Mouse (Mus musculus) CD4-positive, CD25-positive, alpha-beta regulatory T cell, adult 2 months (primary cell): ENCODE results near the gene Dst.
A peak's percentile ranks its signal among the peaks of the same experiment; 100 is the strongest.

Source experiments
- DNase-seq: peaks from one replicate; pipeline ENCODE4 v3.0.0-alpha.2; 2012; ENCODE audit warnings: low read depth, low spot score

Dst gene

GRCm38 (mm10) chr1:34220094-34220601, 312.1 kb downstream of the Dst start:
- no peak for DNase-seq

GRCm38 (mm10) chr1:34223866-34224265, 315.8 kb downstream of the Dst start:
- no peak for DNase-seq

- DNase-seq: no peak
Measured at GRCm38 (mm10) chr1:34227676-34228075, 319.7 kb downstream of the Dst start.

- DNase-seq: no peak
Measured at GRCm38 (mm10) chr1:34231041-34231440, 323.0 kb downstream of the Dst start.

- DNase-seq: peak; percentile 43
Measured at GRCm38 (mm10) chr1:34236254-34236723, 328.3 kb downstream of the Dst start.

- DNase-seq: no peak
Measured at GRCm38 (mm10) chr1:34237211-34237610, 329.2 kb downstream of the Dst start.

GRCm38 (mm10) chr1:34237689-34238091, 329.7 kb downstream of the Dst start:
- DNase-seq: no peak

GRCm38 (mm10) chr1:34238231-34238630, 330.2 kb downstream of the Dst start:
- no peak for DNase-seq

- DNase-seq: no peak
Measured at GRCm38 (mm10) chr1:34244678-34245077, 336.7 kb downstream of the Dst start.

GRCm38 (mm10) chr1:34245951-34246641, 338.1 kb downstream of the Dst start:
- no peak for DNase-seq

GRCm38 (mm10) chr1:34246642-34246987, 338.6 kb downstream of the Dst start:
- no peak for DNase-seq

GRCm38 (mm10) chr1:34251137-34251536, 343.1 kb downstream of the Dst start:
- peak; percentile 35 for DNase-seq

- no peak for DNase-seq
Measured at GRCm38 (mm10) chr1:34252267-34252666, 344.2 kb downstream of the Dst start.

GRCm38 (mm10) chr1:34253876-34254275, 345.9 kb downstream of the Dst start:
- DNase-seq: no peak

GRCm38 (mm10) chr1:34259898-34260297, 351.9 kb downstream of the Dst start:
- DNase-seq: no peak

- no peak for DNase-seq
Measured at GRCm38 (mm10) chr1:34261011-34261410, 353.0 kb downstream of the Dst start.

- no peak for DNase-seq
Measured at GRCm38 (mm10) chr1:34268520-34268919, 360.5 kb downstream of the Dst start.

GRCm38 (mm10) chr1:34269578-34269977, 361.6 kb downstream of the Dst start:
- no peak for DNase-seq

- no peak for DNase-seq
Measured at GRCm38 (mm10) chr1:34273922-34274321, 365.9 kb downstream of the Dst start.

GRCm38 (mm10) chr1:34275787-34276186, 367.8 kb downstream of the Dst start:
- DNase-seq: no peak

GRCm38 (mm10) chr1:34276756-34277155, 368.7 kb downstream of the Dst start:
- no peak for DNase-seq

- DNase-seq: no peak
Measured at GRCm38 (mm10) chr1:34277259-34277658, 369.2 kb downstream of the Dst start.

GRCm38 (mm10) chr1:34283502-34283901, 375.5 kb downstream of the Dst start:
- no peak for DNase-seq

GRCm38 (mm10) chr1:34284979-34285378, 377.0 kb downstream of the Dst start:
- DNase-seq: no peak
